Mouse (Mus musculus): ENCODE measurements around the gene Elovl7.
A peak's percentile ranks its signal among the peaks of the same experiment; 100 is the strongest.

The Elovl7 gene

GRCm38 (mm10) chr13:108214081-108214484, at the start of gene Elovl7:
Gene Elovl7, plus strand, starts transcription at chr13:108214404.
- no peak for DNase-seq (ENCODE audit: low spot score)

DNA sequence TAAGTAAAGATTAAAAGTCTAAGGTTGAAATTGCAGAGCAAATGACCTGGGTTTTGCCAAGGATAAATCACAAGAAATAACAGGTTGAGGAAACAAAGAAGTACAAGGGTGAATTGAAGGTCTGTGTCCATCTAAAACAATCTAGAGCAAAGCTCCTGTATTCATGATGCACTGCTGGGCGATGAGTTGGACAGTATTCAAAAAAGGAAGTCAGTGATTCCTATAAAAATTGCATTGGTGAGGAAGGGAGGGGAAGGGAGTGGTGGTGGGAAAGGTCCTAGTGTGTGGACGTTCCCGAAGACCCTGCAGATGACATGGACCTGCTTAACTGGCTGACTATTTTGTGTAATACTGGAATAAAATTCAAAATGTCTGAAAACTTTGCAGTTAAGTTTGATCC, 49.6 kb upstream of the Elovl7 start:
- no peak for DNase-seq (ENCODE audit: low spot score)

GRCm38 (mm10) chr13:108170002-108170401, 44.2 kb upstream of the Elovl7 start:
- no peak for DNase-seq (ENCODE audit: low spot score)

GRCm38 (mm10) chr13:108170511-108170910, 43.7 kb upstream of the Elovl7 start:
- DNase-seq (ENCODE audit: low spot score) = no peak

DNA sequence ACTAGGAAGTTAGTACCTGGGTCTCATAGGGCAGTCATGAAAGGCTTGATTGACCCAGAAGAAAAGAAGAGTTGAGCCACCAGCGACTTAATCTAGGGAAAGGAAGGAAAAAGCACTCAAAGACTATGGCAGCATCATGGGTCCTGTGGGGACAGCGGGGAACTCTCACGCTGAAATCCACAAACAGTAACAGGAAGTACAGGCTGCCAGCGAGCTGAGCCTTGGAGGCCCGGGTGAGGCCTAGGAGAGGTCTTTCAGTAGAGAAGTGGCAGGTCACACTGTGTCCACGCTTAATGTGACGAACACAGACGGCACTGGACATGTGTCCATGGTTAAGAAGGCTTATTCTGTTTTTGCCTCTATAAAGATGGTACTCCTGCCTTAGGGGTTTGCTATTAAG, 34.6 kb upstream of the Elovl7 start:
- DNase-seq (ENCODE audit: low spot score) = no peak

DNA sequence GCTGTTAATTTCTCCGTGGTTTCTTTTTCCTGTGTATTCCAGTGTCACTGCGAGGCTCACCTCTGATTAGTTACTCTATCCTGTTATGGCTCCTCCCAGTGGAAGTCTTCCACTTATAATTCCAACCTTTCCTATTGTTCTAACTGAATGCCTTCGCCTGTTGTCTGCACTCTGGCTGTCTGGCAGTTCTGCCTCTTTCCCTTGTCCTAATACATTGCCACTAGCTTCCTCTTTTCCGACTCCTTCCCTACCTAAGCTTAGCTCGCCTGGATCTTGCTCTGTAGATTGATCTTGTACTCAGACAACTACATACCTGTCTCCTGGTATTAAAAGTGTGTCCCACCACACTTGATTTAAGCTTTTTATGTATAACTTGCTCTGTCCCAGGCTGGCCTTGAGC, 33.4 kb upstream of the Elovl7 start:
- DNase-seq (ENCODE audit: low spot score) = no peak

- no peak for DNase-seq (ENCODE audit: low spot score)
Observed at GRCm38 (mm10) chr13:108184743-108185255, 29.4 kb upstream of the Elovl7 start.

GRCm38 (mm10) chr13:108185530-108185929, 28.7 kb upstream of the Elovl7 start:
- no peak for DNase-seq (ENCODE audit: low spot score)

- DNase-seq (ENCODE audit: low spot score) = no peak
Observed at GRCm38 (mm10) chr13:108187994-108188393, 26.2 kb upstream of the Elovl7 start.

DNA sequence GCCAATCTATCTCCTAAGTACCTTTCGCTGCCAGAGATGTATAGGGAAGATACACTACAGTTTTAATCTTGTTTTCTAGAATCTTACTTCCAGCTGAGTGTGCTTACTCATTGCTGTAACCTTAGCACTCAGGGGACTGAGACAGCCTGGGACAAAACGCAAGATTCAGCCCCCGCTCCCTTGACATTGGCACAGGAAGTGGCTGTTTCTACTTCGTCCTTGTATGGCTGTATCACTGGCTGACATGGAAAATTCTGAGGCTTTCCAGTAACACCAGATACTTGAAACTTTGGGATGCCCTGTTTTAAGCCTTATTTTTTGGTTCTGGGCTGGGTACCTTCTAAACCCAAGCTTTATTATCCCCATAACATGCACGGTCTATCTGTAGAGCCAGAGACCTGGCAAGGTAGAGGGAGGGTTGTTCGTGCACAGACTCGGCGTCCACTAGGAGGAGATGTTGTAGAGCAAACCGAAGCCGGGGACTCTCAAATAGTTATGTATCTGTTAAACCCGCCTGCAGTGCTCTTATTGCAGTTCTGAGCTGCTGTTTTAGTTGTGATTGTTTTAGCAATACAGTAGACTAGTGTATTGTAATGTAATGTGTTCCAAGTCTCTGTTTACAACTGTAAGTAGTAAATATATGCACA, 23.0 kb upstream of the Elovl7 start:
- DNase-seq (ENCODE audit: low spot score) = peak; percentile 47

DNA sequence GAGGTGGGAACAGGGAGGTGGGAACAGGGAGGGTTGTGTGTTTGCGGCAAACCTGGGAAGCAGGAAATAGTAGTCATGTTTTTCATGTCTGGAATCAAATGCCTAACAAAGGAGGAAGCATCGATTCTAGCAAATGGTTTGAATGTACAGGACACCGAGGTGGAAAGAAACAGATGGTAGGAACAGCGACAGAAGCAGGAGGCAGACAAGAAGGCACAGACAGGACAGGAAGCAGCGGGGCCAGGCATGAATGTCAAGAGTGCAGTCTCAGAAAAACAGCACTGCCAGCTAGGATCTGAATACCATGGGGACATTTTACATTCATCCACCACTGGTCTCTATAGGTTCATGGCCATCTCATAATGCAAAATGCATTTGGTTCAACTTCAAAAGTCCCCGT, 18.7 kb upstream of the Elovl7 start:
- DNase-seq (ENCODE audit: low spot score) = no peak

DNA sequence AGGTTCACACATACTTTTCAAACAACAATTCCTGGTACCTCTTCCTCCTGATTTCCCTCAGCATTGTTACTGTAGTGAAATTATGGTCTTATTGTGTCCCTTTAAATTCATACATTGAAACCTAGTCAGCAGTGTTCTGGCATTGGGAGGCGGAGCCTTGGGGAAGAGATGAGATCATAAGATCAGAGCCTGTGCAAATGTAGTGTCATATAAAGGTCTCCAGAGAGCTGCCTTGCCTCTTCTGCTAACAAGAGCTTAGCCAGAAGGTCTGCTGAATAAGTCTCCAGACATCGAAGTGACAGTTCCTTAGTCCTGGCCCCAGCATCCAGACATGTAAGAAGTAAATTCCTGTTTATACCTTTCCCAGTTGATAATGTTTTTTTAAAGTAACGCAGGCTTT, 9.3 kb upstream of the Elovl7 start:
- DNase-seq (ENCODE audit: low spot score) = no peak

GRCm38 (mm10) chr13:108207447-108207846, 6.8 kb upstream of the Elovl7 start:
- DNase-seq (ENCODE audit: low spot score) = no peak

GRCm38 (mm10) chr13:108208090-108208489, 6.1 kb upstream of the Elovl7 start:
- DNase-seq (ENCODE audit: low spot score) = no peak

DNA sequence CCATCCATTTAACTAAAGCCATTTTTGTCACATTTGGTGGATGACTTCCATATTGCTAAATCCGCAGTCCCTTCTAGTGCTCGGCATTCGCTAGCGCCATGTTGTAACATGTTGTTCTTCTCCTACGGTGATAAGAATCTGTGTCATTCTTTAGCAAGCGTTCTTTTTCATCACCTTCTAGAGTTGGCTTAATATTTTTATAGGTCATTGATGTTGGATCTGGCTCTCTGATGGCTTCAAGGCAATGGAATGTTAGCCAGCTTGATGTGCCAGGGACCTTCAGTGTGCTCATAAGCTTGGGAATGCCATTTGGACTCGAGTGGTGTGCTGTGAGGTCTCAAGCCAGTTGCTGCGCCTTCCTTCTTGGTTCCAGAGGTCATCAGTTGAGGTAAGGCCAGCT, 3.2 kb upstream of the Elovl7 start:
- DNase-seq (ENCODE audit: low spot score) = no peak

DNA sequence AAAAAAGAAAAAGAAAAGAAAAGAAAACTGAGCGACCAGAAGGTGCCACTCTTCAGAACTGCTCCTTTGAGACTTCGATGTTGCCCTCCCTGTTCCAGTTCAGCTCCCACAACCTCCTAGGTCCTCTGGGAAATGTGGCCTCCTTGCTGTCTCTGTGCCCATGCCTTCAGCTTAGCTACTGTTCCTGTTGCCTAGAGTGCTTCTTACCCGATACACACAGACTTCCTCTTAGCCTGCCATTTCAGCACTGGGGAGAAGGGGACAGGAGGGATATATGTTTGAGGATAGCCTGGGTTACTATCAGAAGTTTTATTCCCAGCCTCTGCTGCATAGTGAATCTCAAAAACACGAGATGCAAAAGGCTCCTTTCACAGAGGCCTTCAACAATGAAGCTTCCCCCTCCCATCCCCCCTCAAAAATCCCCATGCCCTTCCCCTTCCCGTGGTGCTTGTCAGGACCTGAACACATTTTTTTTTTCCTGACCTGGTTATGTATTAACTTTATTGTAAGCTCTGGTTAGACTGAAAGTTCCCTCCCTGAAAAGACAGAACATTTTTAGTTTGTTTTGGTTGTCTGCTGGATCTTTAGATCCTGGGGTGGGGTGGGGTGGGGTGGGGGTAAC, 1.7 kb upstream of the Elovl7 start:
- DNase-seq (ENCODE audit: low spot score) = no peak

DNA sequence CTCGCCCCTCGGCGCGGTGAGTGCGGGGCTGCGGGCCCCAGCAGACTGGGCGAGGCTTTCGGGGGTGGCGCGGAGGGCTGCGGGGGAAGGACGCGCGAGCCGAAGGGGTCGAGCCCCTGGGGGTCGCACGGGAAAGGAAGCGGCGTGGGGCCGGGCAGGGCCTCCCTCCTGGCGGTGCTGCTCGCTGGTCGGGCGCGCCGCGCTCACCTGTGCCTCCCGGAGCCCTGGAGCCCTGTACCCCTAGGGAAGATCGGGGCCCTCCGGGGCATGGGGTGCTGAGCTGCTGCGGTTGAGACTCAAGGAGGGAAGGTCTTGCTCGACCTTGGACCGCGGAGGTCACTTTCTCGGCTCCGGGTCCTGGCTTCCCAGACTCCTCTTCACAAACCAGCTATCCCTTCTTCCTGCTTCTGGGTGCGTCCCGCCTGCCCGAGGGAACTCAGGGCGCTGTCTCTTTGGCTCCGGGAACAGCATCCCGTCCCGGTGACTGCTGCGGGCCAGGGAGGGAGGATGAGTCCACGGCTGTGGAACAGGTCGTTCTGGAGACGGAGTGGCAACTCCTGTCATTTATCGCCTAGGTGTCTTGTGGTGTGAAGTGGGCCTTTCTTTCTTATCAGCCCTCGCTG, 392 bp downstream of the Elovl7 start:
- no peak for DNase-seq (ENCODE audit: low spot score)

- no peak for DNase-seq (ENCODE audit: low spot score)
Observed at GRCm38 (mm10) chr13:108215231-108215780, 1.1 kb downstream of the Elovl7 start.

- DNase-seq (ENCODE audit: low spot score) = no peak
Observed at GRCm38 (mm10) chr13:108219773-108220172, 5.6 kb downstream of the Elovl7 start.

DNA sequence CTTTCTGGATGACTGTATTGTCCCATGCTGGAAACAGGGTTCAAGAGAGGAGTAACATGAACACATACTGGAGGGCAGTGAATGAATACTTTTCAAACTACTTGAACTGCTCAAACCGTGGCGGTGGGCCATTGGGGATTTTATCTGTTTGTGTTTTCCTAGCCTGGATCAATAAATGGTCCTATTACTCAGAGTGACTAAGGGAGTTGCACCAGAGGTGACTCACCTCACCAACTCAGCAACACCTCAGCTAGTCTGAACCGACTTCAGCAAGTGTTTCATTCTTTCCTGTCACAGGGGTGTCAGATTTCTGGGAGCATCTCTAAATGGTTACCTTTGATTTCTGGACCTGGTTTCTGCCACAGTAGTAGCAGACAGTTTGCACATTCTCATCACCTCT, 15.0 kb downstream of the Elovl7 start:
- DNase-seq (ENCODE audit: low spot score) = no peak

- DNase-seq (ENCODE audit: low spot score) = no peak
Observed at GRCm38 (mm10) chr13:108229634-108230330, 15.6 kb downstream of the Elovl7 start.

- no peak for DNase-seq (ENCODE audit: low spot score)
Observed at GRCm38 (mm10) chr13:108240012-108240411, 25.8 kb downstream of the Elovl7 start.

Data from adipocyte (in vitro differentiated cells).